Mouse (Mus musculus): ENCODE results near the gene Crybg3. TPM values are rescaled to one million over a fixed set of nuclear protein-coding genes. Genes with fewer than 3 reads are reported as not detected.

Crybg3 gene
- polyA plus RNA-seq, 1 experiment from 2014 or later: 6.0 TPM

- ATAC-seq (replicated peaks; ENCODE audit: low FRiP score): no peak
- H3K9me3 ChIP-seq (ENCODE audit: control insufficient read depth, low read length): no peaks in the 10 kb centered on the region
- DNase-seq (ENCODE audit: low spot score): no peak
- no peak overlapping the region for H3K4me3 ChIP-seq (ENCODE audit: low read depth, low read length)
- H3K9ac ChIP-seq (ENCODE audit: low read length): no peak overlapping the region
- H3K27me3 ChIP-seq (ENCODE audit: control insufficient read depth, insufficient read depth, low read length): no peaks in the 10 kb centered on the region
- no peak overlapping the region for H3K4me2 ChIP-seq (ENCODE audit: low read depth, low read length, severe bottlenecking)
- 91% methylated on average over 5 of the region's 5 CpGs for WGBS
- no peaks in the 10 kb centered on the region for H3K4me1 ChIP-seq (replicated peaks; ENCODE audit: control insufficient read depth, insufficient read depth, low read length)
- H3K27ac ChIP-seq (ENCODE audit: low read depth, low read length): no peak overlapping the region
- H3K36me3 ChIP-seq (ENCODE audit: control insufficient read depth, insufficient read depth, low read length): no peaks in the 10 kb centered on the region
These were observed 90.9 kb downstream of the Crybg3 start for GRCm38 (mm10) chr16:59509830-59510229.

- Histone ChIP-seq H3K9ac (ENCODE audit: low read length) (no peak overlapping the region), H3K4me3 (ENCODE audit: low read depth, low read length) (no peak overlapping the region), H3K9me3 (ENCODE audit: control insufficient read depth, low read length) (no peaks in the 10 kb centered on the region), H3K27ac (ENCODE audit: low read depth, low read length) (no peak overlapping the region), H3K4me2 (ENCODE audit: low read depth, low read length, severe bottlenecking) (no peak overlapping the region), H3K36me3 (ENCODE audit: control insufficient read depth, insufficient read depth, low read length) (no peaks in the 10 kb centered on the region), H3K4me1 (replicated peaks; ENCODE audit: control insufficient read depth, insufficient read depth, low read length) (no peaks in the 10 kb centered on the region), H3K27me3 (ENCODE audit: control insufficient read depth, insufficient read depth, low read length) (no peaks in the 10 kb centered on the region)
- WGBS: 86% methylated on average over 3 of the region's 3 CpGs
- ATAC-seq (replicated peaks; ENCODE audit: low FRiP score) (no peak), DNase-seq (ENCODE audit: low spot score) (no peak)
These were observed 101.6 kb downstream of the Crybg3 start for GRCm38 (mm10) chr16:59499180-59499579.

- Histone ChIP-seq H3K9me3 (ENCODE audit: control insufficient read depth, low read length) (no peaks in the 10 kb centered on the region), H3K4me2 (ENCODE audit: low read depth, low read length, severe bottlenecking) (no peak overlapping the region), H3K4me1 (replicated peaks; ENCODE audit: control insufficient read depth, insufficient read depth, low read length) (no peaks in the 10 kb centered on the region), H3K9ac (ENCODE audit: low read length) (no peak overlapping the region), H3K27ac (ENCODE audit: low read depth, low read length) (no peak overlapping the region), H3K4me3 (ENCODE audit: low read depth, low read length) (no peak overlapping the region), H3K27me3 (ENCODE audit: control insufficient read depth, insufficient read depth, low read length) (no peaks in the 10 kb centered on the region), H3K36me3 (ENCODE audit: control insufficient read depth, insufficient read depth, low read length) (no peaks in the 10 kb centered on the region; the same call in 1 of the 2 replicates)
- ATAC-seq (replicated peaks; ENCODE audit: low FRiP score) (no peak), DNase-seq (ENCODE audit: low spot score) (no peak)
- WGBS: 92% methylated on average over 1 of the region's 1 CpGs
These were observed 102.8 kb downstream of the Crybg3 start for GRCm38 (mm10) chr16:59497947-59498346.

GRCm38 (mm10) chr16:59493199-59493598 lies 107.6 kb downstream of the Crybg3 start:
- H3K27me3 ChIP-seq (ENCODE audit: control insufficient read depth, insufficient read depth, low read length): no peaks in the 10 kb centered on the region
- 95% methylated on average over 14 of the region's 14 CpGs for WGBS
- peaks cover 4% of the 10 kb centered on the region; the same call in 1 of the 2 replicates for H3K36me3 ChIP-seq (ENCODE audit: control insufficient read depth, insufficient read depth, low read length)
- no peak for DNase-seq (ENCODE audit: low spot score)
- H3K4me2 ChIP-seq (ENCODE audit: low read depth, low read length, severe bottlenecking): no peak overlapping the region
- no peak for ATAC-seq (replicated peaks; ENCODE audit: low FRiP score)
- no peaks in the 10 kb centered on the region for H3K4me1 ChIP-seq (replicated peaks; ENCODE audit: control insufficient read depth, insufficient read depth, low read length)
- H3K4me3 ChIP-seq (ENCODE audit: low read depth, low read length): no peak overlapping the region
- H3K9ac ChIP-seq (ENCODE audit: low read length): no peak overlapping the region
- no peaks in the 10 kb centered on the region for H3K9me3 ChIP-seq (ENCODE audit: control insufficient read depth, low read length)
- no peak overlapping the region for H3K27ac ChIP-seq (ENCODE audit: low read depth, low read length)

- no peaks in the 10 kb centered on the region for H3K27me3 ChIP-seq (ENCODE audit: control insufficient read depth, insufficient read depth, low read length)
- H3K9me3 ChIP-seq (ENCODE audit: control insufficient read depth, low read length): no peaks in the 10 kb centered on the region
- ATAC-seq (replicated peaks; ENCODE audit: low FRiP score) (no peak), DNase-seq (ENCODE audit: low spot score) (no peak)
- no peaks in the 10 kb centered on the region for H3K4me1 ChIP-seq (replicated peaks; ENCODE audit: control insufficient read depth, insufficient read depth, low read length)
- 90% methylated on average over 9 of the region's 9 CpGs for WGBS
- H3K36me3 ChIP-seq (ENCODE audit: control insufficient read depth, insufficient read depth, low read length): peaks cover 6% of the 10 kb centered on the region; the same call in 1 of the 2 replicates
- no peak overlapping the region for H3K9ac ChIP-seq (ENCODE audit: low read length)
- no peak overlapping the region for H3K4me2 ChIP-seq (ENCODE audit: low read depth, low read length, severe bottlenecking)
- H3K4me3 ChIP-seq (ENCODE audit: low read depth, low read length): no peak overlapping the region
- H3K27ac ChIP-seq (ENCODE audit: low read depth, low read length): no peak overlapping the region
These were observed 112.7 kb downstream of the Crybg3 start for GRCm38 (mm10) chr16:59487975-59488548.

- WGBS: 93% methylated on average over 7 of the region's 7 CpGs
- no peaks in the 10 kb centered on the region for H3K9me3 ChIP-seq (ENCODE audit: control insufficient read depth, low read length)
- ATAC-seq (replicated peaks; ENCODE audit: low FRiP score) (no peak), DNase-seq (ENCODE audit: low spot score) (no peak)
- H3K4me3 ChIP-seq (ENCODE audit: low read depth, low read length): no peak overlapping the region
- no peaks in the 10 kb centered on the region for H3K27me3 ChIP-seq (ENCODE audit: control insufficient read depth, insufficient read depth, low read length)
- no peak overlapping the region for H3K4me2 ChIP-seq (ENCODE audit: low read depth, low read length, severe bottlenecking)
- H3K27ac ChIP-seq (ENCODE audit: low read depth, low read length): no peak overlapping the region
- H3K9ac ChIP-seq (ENCODE audit: low read length): no peak overlapping the region
- H3K36me3 ChIP-seq (ENCODE audit: control insufficient read depth, insufficient read depth, low read length): peaks cover 6% of the 10 kb centered on the region; the same call in 1 of the 2 replicates
- H3K4me1 ChIP-seq (replicated peaks; ENCODE audit: control insufficient read depth, insufficient read depth, low read length): no peaks in the 10 kb centered on the region
These were observed 113.5 kb downstream of the Crybg3 start for GRCm38 (mm10) chr16:59487239-59487638.

GRCm38 (mm10) chr16:59477955-59478354 lies 122.8 kb downstream of the Crybg3 start:
- no peak for ATAC-seq (replicated peaks; ENCODE audit: low FRiP score)
- no peaks in the 10 kb centered on the region for H3K27me3 ChIP-seq (ENCODE audit: control insufficient read depth, insufficient read depth, low read length)
- no peak overlapping the region for H3K9ac ChIP-seq (ENCODE audit: low read length)
- WGBS: 83% methylated on average over 3 of the region's 3 CpGs
- H3K27ac ChIP-seq (ENCODE audit: low read depth, low read length): no peak overlapping the region
- no peak overlapping the region for H3K4me2 ChIP-seq (ENCODE audit: low read depth, low read length, severe bottlenecking)
- no peaks in the 10 kb centered on the region for H3K4me1 ChIP-seq (replicated peaks; ENCODE audit: control insufficient read depth, insufficient read depth, low read length)
- H3K36me3 ChIP-seq (ENCODE audit: control insufficient read depth, insufficient read depth, low read length): no peaks in the 10 kb centered on the region; the same call in 1 of the 2 replicates
- H3K9me3 ChIP-seq (ENCODE audit: control insufficient read depth, low read length): no peaks in the 10 kb centered on the region
- no peak overlapping the region for H3K4me3 ChIP-seq (ENCODE audit: low read depth, low read length)
- DNase-seq (ENCODE audit: low spot score): no peak

GRCm38 (mm10) chr16:59474788-59475187 lies 126.0 kb downstream of the Crybg3 start:
- ATAC-seq (replicated peaks; ENCODE audit: low FRiP score) (no peak), DNase-seq (ENCODE audit: low spot score) (peak; percentile 63)
- no peaks in the 10 kb centered on the region for H3K36me3 ChIP-seq (ENCODE audit: control insufficient read depth, insufficient read depth, low read length)
- no peak overlapping the region for H3K9ac ChIP-seq (ENCODE audit: low read length)
- H3K4me1 ChIP-seq (replicated peaks; ENCODE audit: control insufficient read depth, insufficient read depth, low read length): no peaks in the 10 kb centered on the region
- H3K4me2 ChIP-seq (ENCODE audit: low read depth, low read length, severe bottlenecking): no peak overlapping the region
- H3K9me3 ChIP-seq (ENCODE audit: control insufficient read depth, low read length): no peaks in the 10 kb centered on the region
- H3K27me3 ChIP-seq (ENCODE audit: control insufficient read depth, insufficient read depth, low read length): no peaks in the 10 kb centered on the region
- H3K27ac ChIP-seq (ENCODE audit: low read depth, low read length): no peak overlapping the region
- H3K4me3 ChIP-seq (ENCODE audit: low read depth, low read length): no peak overlapping the region
- 30% methylated on average over 1 of the region's 1 CpGs for WGBS

GRCm38 (mm10) chr16:59472546-59472945 lies 128.2 kb downstream of the Crybg3 start:
- WGBS: 63% methylated on average over 6 of the region's 6 CpGs
- Histone ChIP-seq H3K36me3 (ENCODE audit: control insufficient read depth, insufficient read depth, low read length) (no peaks in the 10 kb centered on the region), H3K4me1 (replicated peaks; ENCODE audit: control insufficient read depth, insufficient read depth, low read length) (no peaks in the 10 kb centered on the region), H3K4me2 (ENCODE audit: low read depth, low read length, severe bottlenecking) (peak overlapping the region; percentile 65), H3K9me3 (ENCODE audit: control insufficient read depth, low read length) (no peaks in the 10 kb centered on the region), H3K27me3 (ENCODE audit: control insufficient read depth, insufficient read depth, low read length) (no peaks in the 10 kb centered on the region), H3K27ac (ENCODE audit: low read depth, low read length) (no peak overlapping the region), H3K9ac (ENCODE audit: low read length) (peak overlapping the region; percentile 10; the same call in 1 of the 2 replicates), H3K4me3 (ENCODE audit: low read depth, low read length) (peak overlapping the region; percentile 55)
- DNase-seq (ENCODE audit: low spot score): no peak
- ATAC-seq (replicated peaks; ENCODE audit: low FRiP score): 0 out of 2 replicates have a peak, but pooled peaks have one; percentile 14

All from forebrain, embryonic 11.5 days (tissue).